Mouse (Mus musculus) E14TG2a.4 (cell line): ENCODE data around the gene Keap1.
"Not testable (repeated sequence)": the region's sequence is repeated elsewhere in the genome, so short reads cannot be mapped to it uniquely, and the experiment has no call there.

Experiments used
- H3K27me3 ChIP-seq: 2 replicates; pipeline ENCODE4 v1.6.1; 2014; ENCODE audit warnings: low read length, control low read depth; ENCODE audit not compliant: insufficient read depth
- H3K36me3 ChIP-seq: 2 replicates; pipeline ENCODE4 v1.6.1; 2014; ENCODE audit warnings: low read length, control low read depth; ENCODE audit not compliant: insufficient read depth
- H3K4me1 ChIP-seq: replicated peaks from 2 replicates; pipeline ENCODE4 v1.6.1; 2014; ENCODE audit warnings: low read depth, low read length, control low read depth
- H3K4me3 ChIP-seq: replicated peaks from 2 replicates; pipeline ENCODE4 v1.5.1; 2014; ENCODE audit warnings: mild to moderate bottlenecking, low read length
- H3K9me3 ChIP-seq: 2 replicates; pipeline ENCODE4 v1.6.1; 2014; ENCODE audit warnings: low read length, control low read depth
- CTCF ChIP-seq: conservative IDR thresholded peaks from 2 replicates; pipeline ENCODE4 v1.5.1; 2014; ENCODE audit warnings: low read length
- NANOG ChIP-seq: IDR thresholded peaks from 2 replicates; pipeline ENCODE4 v1.6.1; 2014; ENCODE audit warnings: borderline replicate concordance, low read length, mixed read lengths
- POU5F1 ChIP-seq: IDR thresholded peaks from 2 replicates; pipeline ENCODE4 v1.6.1; 2014; ENCODE audit warnings: low read length, borderline replicate concordance

The Keap1 gene

GRCm38 (mm10) chr9:21275727-21276126 is 36.6 kb upstream of the Keap1 start:
- TF ChIP-seq NANOG (no peak), POU5F1 (no peak), CTCF (no peak)
- Histone ChIP-seq H3K36me3 (peaks cover 99% of the 10 kb centered on the region), H3K9me3 (peaks cover 6% of the 10 kb centered on the region; the same call in 1 of the 2 replicates), H3K4me3 (no peak overlapping the region), H3K4me1 (peaks cover 72% of the 10 kb centered on the region), H3K27me3 (no peaks in the 10 kb centered on the region)

GRCm38 (mm10) chr9:21275013-21275710 is 36.0 kb upstream of the Keap1 start:
- Histone ChIP-seq H3K4me1 (peaks cover 74% of the 10 kb centered on the region), H3K27me3 (no peaks in the 10 kb centered on the region), H3K9me3 (peaks cover 6% of the 10 kb centered on the region; the same call in 1 of the 2 replicates), H3K4me3 (no peak overlapping the region), H3K36me3 (peaks cover 100% of the 10 kb centered on the region)
- TF ChIP-seq CTCF, result no peak
- TF ChIP-seq NANOG, result no peak
- no peak for TF ChIP-seq POU5F1

GRCm38 (mm10) chr9:21274336-21274735 is 35.2 kb upstream of the Keap1 start:
- TF ChIP-seq NANOG (no peak), CTCF (no peak)
- peaks cover 100% of the 10 kb centered on the region for H3K36me3 ChIP-seq
- peaks cover 6% of the 10 kb centered on the region; the same call in 1 of the 2 replicates for H3K9me3 ChIP-seq
- no peak overlapping the region for H3K4me3 ChIP-seq
- no peaks in the 10 kb centered on the region for H3K27me3 ChIP-seq
- H3K4me1 ChIP-seq, result peaks cover 68% of the 10 kb centered on the region

GRCm38 (mm10) chr9:21273520-21274228 is 34.5 kb upstream of the Keap1 start:
- no peak overlapping the region for H3K4me3 ChIP-seq
- no peak for TF ChIP-seq NANOG
- no peak for TF ChIP-seq CTCF
- no peaks in the 10 kb centered on the region for H3K27me3 ChIP-seq
- H3K4me1 ChIP-seq, result peaks cover 63% of the 10 kb centered on the region
- H3K9me3 ChIP-seq, result peaks cover 6% of the 10 kb centered on the region; the same call in 1 of the 2 replicates
- H3K36me3 ChIP-seq, result peaks cover 100% of the 10 kb centered on the region

GRCm38 (mm10) chr9:21273094-21273493 is 33.9 kb upstream of the Keap1 start:
- TF ChIP-seq POU5F1, result no peak
- no peak for TF ChIP-seq NANOG
- no peak for TF ChIP-seq CTCF
- Histone ChIP-seq H3K9me3 (peaks cover 6% of the 10 kb centered on the region; the same call in 1 of the 2 replicates), H3K4me3 (no peak overlapping the region), H3K27me3 (no peaks in the 10 kb centered on the region), H3K36me3 (peaks cover 100% of the 10 kb centered on the region), H3K4me1 (peaks cover 67% of the 10 kb centered on the region)

GRCm38 (mm10) chr9:21272391-21272790 is 33.2 kb upstream of the Keap1 start:
- TF ChIP-seq CTCF, result no peak
- TF ChIP-seq POU5F1, result no peak
- no peak for TF ChIP-seq NANOG
- Histone ChIP-seq H3K27me3 (no peaks in the 10 kb centered on the region), H3K4me1 (peaks cover 70% of the 10 kb centered on the region), H3K36me3 (peaks cover 100% of the 10 kb centered on the region), H3K9me3 (peaks cover 6% of the 10 kb centered on the region; the same call in 1 of the 2 replicates), H3K4me3 (no peak overlapping the region)

GRCm38 (mm10) chr9:21269590-21269989 is 30.4 kb upstream of the Keap1 start:
- not testable (repeated sequence) for H3K4me3 ChIP-seq
- peaks cover 66% of the 10 kb centered on the region for H3K4me1 ChIP-seq
- H3K36me3 ChIP-seq, result peaks cover 86% of the 10 kb centered on the region

GRCm38 (mm10) chr9:21268305-21268704 is 29.1 kb upstream of the Keap1 start:
- Histone ChIP-seq H3K4me3 (no peak overlapping the region), H3K9me3 (no peaks in the 10 kb centered on the region), H3K36me3 (peaks cover 73% of the 10 kb centered on the region), H3K4me1 (peaks cover 68% of the 10 kb centered on the region), H3K27me3 (no peaks in the 10 kb centered on the region)
- no peak for TF ChIP-seq NANOG
- no peak for TF ChIP-seq CTCF
- TF ChIP-seq POU5F1, result no peak

More at GRCm38 (mm10) chr9:21269590-21269989, 30.4 kb upstream of the Keap1 start:
- not testable (repeated sequence) for H3K27me3 ChIP-seq, H3K9me3 ChIP-seq

GRCm38 (mm10) chr9:21266889-21267288 is 27.7 kb upstream of the Keap1 start:
- H3K4me1 ChIP-seq, result peaks cover 68% of the 10 kb centered on the region
- H3K27me3 ChIP-seq, result no peaks in the 10 kb centered on the region
- peaks cover 59% of the 10 kb centered on the region for H3K36me3 ChIP-seq
- no peaks in the 10 kb centered on the region for H3K9me3 ChIP-seq
- TF ChIP-seq POU5F1, result no peak
- no peak for TF ChIP-seq NANOG
- TF ChIP-seq CTCF, result no peak
- H3K4me3 ChIP-seq, result peak overlapping the region; percentile 100; the same call in 1 of the 2 replicates
